Mouse (Mus musculus): Measurements from ENCODE around the gene Ifitm7. TPM values are rescaled to one million over a fixed set of nuclear protein-coding genes. Genes with fewer than 3 reads are reported as not detected.
"Not testable (repeated sequence)": the region's sequence is repeated elsewhere in the genome, so short reads cannot be mapped to it uniquely, and the experiment has no call there.

The Ifitm7 gene
- total RNA-seq, 2 experiments from 2014 or later: not detected

DNA sequence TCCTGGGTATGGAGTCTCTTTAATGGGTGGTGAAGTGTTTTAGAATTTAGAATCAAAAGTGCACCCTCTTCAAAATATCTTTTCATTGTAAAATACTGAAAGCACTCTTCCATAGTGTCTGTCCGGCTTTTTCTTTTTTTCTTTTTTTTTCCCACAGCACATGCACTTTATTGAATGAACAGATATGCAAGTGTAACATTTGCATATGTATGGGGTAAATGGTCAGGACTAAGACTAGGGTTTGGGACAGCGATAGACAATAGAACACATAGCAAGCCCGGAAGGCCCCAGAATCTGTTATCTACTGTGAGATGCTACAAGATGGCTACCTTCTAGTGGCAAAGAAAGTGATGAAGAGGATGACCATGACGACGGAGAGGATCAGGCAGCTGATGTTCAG, 3.5 kb downstream of the Ifitm7 start:
- intact Hi-C loops (cut with DNase I): no loop called here
- DNase-seq (ENCODE audit: low spot score): no peak

GRCm38 (mm10) chr16:13981726-13982125, 5.0 kb downstream of the Ifitm7 start:
- DNase-seq (ENCODE audit: low spot score); intact Hi-C loops (cut with DNase I): not testable (repeated sequence)

DNA sequence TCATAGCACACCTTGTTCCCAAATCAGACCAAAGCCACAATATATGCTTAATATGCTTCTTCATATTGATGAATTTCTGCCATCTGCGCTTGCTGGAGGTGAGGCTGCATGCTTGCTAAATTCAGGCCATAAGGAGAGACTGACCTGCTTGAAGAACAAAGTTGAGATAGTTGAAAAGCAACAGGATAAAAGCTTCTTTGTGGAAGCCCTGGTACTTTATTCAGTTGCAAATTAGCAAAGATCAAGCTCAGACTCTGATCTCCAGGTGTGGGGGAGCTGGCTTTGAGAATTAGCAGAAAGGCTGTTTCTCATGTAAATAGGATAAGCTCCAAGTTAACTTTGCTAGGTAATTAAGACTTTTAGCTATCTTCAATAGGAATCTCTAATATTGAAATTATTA, 9.7 kb downstream of the Ifitm7 start:
- intact Hi-C loops (cut with DNase I); DNase-seq (ENCODE audit: low spot score): not testable (repeated sequence)

DNA sequence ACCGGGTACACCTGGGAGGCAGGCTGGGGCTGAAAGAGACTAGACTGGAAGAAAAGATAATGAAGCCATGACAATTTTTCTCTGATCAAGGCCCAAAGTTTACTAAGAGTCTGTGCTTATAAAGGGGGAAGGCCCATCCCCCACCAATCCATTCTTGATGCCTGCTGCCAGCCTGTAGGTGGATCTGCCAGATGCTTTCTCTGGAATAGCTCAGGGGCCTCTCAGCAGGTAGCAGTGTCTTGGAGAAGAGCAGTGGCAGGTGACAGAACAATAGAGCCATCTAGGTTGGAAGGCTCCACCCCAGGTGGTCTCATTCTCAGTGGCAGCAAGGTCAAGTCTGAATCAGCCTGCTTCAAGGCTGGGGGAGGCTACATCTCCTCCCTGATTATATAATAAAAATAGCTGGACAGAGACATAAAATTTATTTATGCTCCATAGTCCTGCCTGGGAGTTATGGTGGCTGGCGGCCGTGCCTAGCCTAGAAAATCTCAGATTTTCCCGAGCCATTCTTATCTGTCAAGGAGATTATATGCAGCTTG, 10.3 kb downstream of the Ifitm7 start:
- intact Hi-C loops (cut with DNase I); DNase-seq (ENCODE audit: low spot score): not testable (repeated sequence)

GRCm38 (mm10) chr16:13972051-13972450, 14.6 kb downstream of the Ifitm7 start:
- intact Hi-C loops (cut with DNase I): no loop called here
- no peak for DNase-seq (ENCODE audit: low spot score)

DNA sequence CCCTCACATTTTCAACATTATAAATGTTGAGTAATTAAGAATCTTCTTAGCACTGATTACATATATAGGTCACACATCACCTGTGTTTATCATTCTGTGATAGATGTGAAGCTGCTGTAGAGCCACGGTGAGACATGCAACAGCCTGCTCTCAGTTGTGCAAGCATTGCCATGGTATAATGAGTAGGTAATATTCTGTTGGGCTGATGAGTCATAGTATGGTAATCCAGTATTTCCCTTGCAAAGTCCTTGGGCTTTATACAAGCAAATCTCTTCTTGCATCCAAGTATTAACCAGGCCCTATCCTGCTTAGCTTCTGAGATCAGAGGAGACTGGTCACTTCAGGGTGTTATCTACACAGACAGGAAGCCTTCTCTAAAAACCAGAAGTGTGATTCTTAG, 17.6 kb downstream of the Ifitm7 start:
- intact Hi-C loops (cut with DNase I): no loop called here
- DNase-seq (ENCODE audit: low spot score): no peak

DNA sequence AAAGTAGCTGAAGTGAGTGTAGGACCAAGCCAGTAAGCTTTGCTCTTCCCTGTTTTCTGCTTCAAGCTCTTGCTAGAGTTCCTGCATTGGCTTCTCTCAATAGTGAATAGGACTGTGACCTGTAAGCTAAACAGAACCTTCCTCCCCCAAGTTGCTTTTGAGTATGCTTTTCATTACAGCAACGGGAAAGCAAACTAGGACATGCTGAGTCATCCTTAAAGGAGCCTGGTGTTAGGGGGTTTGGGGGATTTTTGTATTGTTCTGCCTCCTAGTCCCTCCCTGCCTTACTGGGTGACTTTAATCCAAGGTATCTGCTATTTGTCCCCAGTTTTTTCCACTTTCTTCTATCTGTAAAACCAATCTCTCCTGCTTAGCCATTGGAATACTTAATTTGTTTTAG, 24.6 kb downstream of the Ifitm7 start:
- intact Hi-C loops (cut with DNase I): no loop called here
- DNase-seq (ENCODE audit: low spot score): no peak

GRCm38 (mm10) chr16:13951245-13951644, 35.4 kb downstream of the Ifitm7 start:
- no peak for DNase-seq (ENCODE audit: low spot score)
- intact Hi-C loops (cut with DNase I): no loop called here

- intact Hi-C loops (cut with DNase I): no loop called here
- no peak for DNase-seq (ENCODE audit: low spot score)
These were observed 40.4 kb downstream of the Ifitm7 start for GRCm38 (mm10) chr16:13946306-13946705.

DNA sequence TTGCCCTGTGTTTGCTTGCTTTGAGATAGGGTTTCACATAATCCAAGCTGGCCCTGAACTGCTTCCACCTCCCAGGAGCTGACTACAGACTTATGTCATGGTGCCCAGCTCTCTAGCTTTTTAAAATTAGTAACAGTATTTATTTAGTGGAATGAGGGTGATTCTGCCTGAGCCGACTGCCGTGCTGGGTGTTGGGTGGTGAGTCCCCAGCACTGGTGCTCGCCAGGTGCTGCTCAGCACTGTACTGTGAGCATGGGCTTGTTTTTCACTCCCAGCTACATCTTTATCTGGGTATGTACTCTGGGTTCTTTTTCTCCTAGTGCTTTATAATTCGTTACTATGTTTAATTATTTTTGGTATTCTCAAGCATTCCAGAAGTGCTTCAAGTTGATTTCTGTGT, 41.5 kb downstream of the Ifitm7 start:
- DNase-seq (ENCODE audit: low spot score): no peak
- intact Hi-C loops (cut with DNase I): no loop called here

DNA sequence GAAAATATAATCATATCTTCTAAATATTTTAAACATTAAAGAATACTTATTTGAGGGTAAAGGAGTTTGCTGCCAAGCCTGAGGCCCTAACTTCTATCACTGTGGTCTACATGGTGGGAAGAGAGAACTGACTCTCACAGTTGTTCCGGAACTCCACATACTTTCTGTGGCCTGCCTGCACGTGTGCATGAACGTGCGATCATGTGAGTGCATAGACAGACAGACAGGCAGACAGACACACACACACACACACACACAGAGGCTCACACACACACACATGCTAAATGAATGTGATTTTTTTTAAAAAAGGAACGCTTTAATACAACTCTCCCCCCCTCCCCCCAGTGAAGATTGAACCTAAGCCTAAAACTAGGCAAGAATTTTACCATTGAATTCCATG, 41.9 kb downstream of the Ifitm7 start:
- intact Hi-C loops (cut with DNase I): no loop called here
- DNase-seq (ENCODE audit: low spot score): no peak

DNA sequence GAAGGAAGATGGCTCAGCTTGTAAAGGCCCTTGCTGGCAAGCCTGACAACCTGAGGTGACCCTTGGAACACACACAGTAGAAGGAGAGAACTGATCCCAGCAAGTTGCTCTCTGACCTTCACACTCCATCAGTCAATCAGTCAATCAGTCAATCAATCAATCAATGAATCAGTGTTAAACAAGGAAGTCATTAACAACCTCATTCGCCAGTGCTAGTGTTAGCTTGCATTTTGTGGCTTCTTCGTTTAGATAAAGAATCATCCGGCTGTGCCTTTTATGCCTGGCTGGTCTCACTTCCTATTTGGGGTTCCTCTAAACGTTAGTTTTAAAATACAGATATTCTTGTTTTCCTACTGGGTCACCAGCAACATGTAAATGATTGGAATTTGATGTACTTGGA, 42.5 kb downstream of the Ifitm7 start:
- intact Hi-C loops (cut with DNase I): no loop called here
- DNase-seq (ENCODE audit: low spot score): no peak

DNA sequence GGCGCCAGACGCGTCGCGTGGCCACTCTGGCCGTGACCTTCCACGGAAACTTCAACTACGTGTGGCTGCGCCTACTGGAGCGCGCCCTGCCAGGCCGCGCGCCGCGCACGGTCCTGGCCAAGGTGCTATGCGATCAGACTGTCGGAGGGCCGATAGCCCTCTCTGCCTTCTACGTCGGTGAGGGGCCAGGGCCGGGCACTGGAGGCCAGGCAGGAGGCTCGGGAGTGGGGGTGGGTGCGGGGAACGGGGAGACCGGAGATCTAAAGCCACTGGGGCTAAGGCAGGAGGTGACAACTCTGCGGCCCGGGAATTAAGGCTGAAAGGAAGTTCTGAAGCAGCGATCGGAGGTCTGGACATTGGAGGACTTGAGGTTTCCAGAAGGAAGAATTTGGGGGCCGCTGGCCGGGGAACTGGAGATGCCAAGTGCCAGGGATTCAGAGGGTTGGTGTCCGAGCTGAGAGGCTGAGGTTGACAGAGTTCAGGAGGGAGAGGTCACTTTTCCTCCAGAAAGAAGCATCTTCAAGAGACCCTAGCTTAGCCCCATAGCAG, 45.8 kb downstream of the Ifitm7 start:
- intact Hi-C loops (cut with DNase I): no loop called here
- no peak for DNase-seq (ENCODE audit: low spot score)

GRCm38 (mm10) chr16:13940139-13940846, 46.4 kb downstream of the Ifitm7 start:
- intact Hi-C loops (cut with DNase I): no loop called here
- no peak for DNase-seq (ENCODE audit: low spot score)

Other genes starting within 250 kb of the Ifitm7 start
- gene Rrn3, start 206.2 kb downstream of the Ifitm7 start, total RNA-seq (2021): 10 to 100 TPM; 37.5 to 38.3 TPM
- 10 to 100 TPM; 47.9 to 49.4 TPM for gene Ntan1, start 168.0 kb downstream of the Ifitm7 start, total RNA-seq (2021)
- 10 to 100 TPM; 73.2 to 75.2 TPM for gene Pdxdc1, start 83.8 kb downstream of the Ifitm7 start, total RNA-seq (2021)
- under 1 TPM; 0.45 to 0.81 TPM for gene Mpv17l, start 83.7 kb downstream of the Ifitm7 start, total RNA-seq (2021)
- not detected for gene 2900011O08Rik, start 284 bp downstream of the Ifitm7 start, total RNA-seq (2021)
- 10 to 100 TPM; 30.0 TPM for gene Nde1, start 176.4 kb upstream of the Ifitm7 start, total RNA-seq (2021)
- 10 to 100 TPM; 29.3 to 34.2 TPM for gene Marf1, start 176.5 kb upstream of the Ifitm7 start, total RNA-seq (2021)

All from heart, postnatal 25 days (tissue).